Comparison of ENCODE assay signal across 8 mouse cellular contexts in the genomic region with DNA sequence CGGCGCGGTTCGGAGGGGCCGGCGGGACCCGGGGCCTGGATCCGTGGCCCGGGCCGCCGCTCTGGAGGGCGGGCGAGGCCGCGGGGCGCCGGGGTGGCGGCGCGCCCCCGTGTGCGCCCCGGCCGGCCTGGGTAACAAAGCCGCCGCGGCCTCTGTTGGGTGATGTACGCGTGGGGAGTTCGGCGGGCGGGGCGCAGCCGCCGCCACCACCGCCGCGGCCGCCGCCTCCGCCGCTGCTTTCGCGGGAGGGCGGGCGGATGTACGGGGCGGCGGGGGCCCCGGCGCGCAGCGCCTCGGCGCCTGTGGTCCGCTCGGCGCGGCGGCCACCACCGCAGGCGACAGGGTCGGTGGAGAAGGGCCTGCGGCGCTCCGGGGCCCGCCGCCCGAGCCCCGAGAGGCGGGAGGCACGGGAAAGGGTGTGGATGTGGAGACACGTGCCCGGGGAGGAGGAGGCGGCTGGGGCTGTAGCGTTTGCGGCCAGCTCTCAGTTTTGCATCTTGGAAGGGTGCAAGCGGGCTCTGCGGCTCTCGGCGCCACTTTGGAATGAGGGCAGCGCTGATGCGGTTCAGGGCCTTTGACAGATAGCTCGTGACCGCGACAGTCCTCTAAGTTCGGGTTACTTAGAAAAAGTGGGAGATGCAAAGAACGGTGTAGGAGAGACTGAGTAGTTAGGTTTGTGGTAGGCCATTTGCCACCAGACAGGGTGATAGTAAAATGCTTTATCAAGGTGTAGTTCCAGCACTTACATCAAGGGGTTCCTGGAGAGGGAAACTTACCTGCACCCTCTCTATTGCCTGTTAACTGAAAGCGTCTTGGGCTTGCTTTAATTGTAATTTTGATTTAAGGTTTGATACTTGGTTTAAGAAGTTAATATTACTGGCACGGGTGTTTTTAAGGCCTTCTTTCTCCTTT. TPM values are rescaled to one million over a fixed set of nuclear protein-coding genes. Genes with fewer than 3 reads are reported as not detected.
DNase-seq lines count a peak whose midpoint lies in the region; ATAC-seq and TF ChIP-seq lines count a peak whose summit lies in the region.

No protein-coding gene starts in this region.

- peaks cover 42% of the 10 kb centered on the region for H3K36me3 ChIP-seq in E14TG2a.4 (ENCODE audit: insufficient read depth, low read length)
- peaks cover 40% of the 10 kb centered on the region for H3K36me3 ChIP-seq in erythroblast, embryonic 14.5 days (ENCODE audit: control insufficient read depth)
- H3K36me3 ChIP-seq in heart, embryonic 14.5 days (ENCODE audit: control insufficient read depth, insufficient read depth, low read length) = peaks cover 41% of the 10 kb centered on the region
- H3K36me3 ChIP-seq in kidney, postnatal 0 days (ENCODE audit: insufficient read depth, low read length) = peaks cover 17% of the 10 kb centered on the region; the same call in 1 of the 2 replicates
- H3K36me3 ChIP-seq in neural tube, embryonic 13.5 days = peaks cover 36% of the 10 kb centered on the region

- peak; percentile 75 for DNase-seq in kidney, postnatal 0 days (ENCODE audit: low spot score)
- peak; percentile 54 to 56 for DNase-seq in lung, adult 18-20 months
- peak; percentile 28 to 46 for DNase-seq in thymus, adult 18-20 months

- no peak for TF ChIP-seq CTCF in E14TG2a.4 (conservative IDR thresholded peaks at IDR 0.05; ENCODE audit: low read length)
- TF ChIP-seq CTCF in kidney, postnatal 0 days (IDR thresholded peaks at IDR 0.05; ENCODE audit: low read depth) = no peak

- H3K4me1 ChIP-seq in E14TG2a.4 (replicated peaks; ENCODE audit: low read depth, low read length) = peaks cover 50% of the 10 kb centered on the region
- peaks cover 3% of the 10 kb centered on the region; the same call in 1 of the 2 replicates for H3K4me1 ChIP-seq in brown adipose tissue, adult 24 weeks (ENCODE audit: control insufficient read depth, insufficient read depth, insufficient read length, low read length)
- H3K4me1 ChIP-seq in erythroblast, embryonic 14.5 days (ENCODE audit: control insufficient read depth) = peaks cover 34% of the 10 kb centered on the region
- peaks cover 5 to 11% of the 10 kb centered on the region in 2 experiments; a peak in 2 of 4 replicates for H3K4me1 ChIP-seq in heart, embryonic 14.5 days (ENCODE audit: control insufficient read depth in 2 of 2, insufficient read depth in 2 of 2, low read length in 2 of 2)
- H3K4me1 ChIP-seq in kidney, postnatal 0 days (replicated peaks; ENCODE audit: insufficient read depth, low read length) = 0 out of 2 replicates have a peak, but pooled peaks cover 3% of the 10 kb centered on the region
- peaks cover 29% of the 10 kb centered on the region for H3K4me1 ChIP-seq in neural tube, embryonic 13.5 days (replicated peaks)

- H3K4me3 ChIP-seq in E14TG2a.4 (replicated peaks; ENCODE audit: low read length) = peak overlapping the region; percentile 91
- H3K4me3 ChIP-seq in brown adipose tissue, adult 24 weeks (ENCODE audit: insufficient read depth, low read depth, low read length) = peak overlapping the region; percentile 97
- H3K4me3 ChIP-seq in erythroblast, embryonic 14.5 days (replicated peaks) = peak overlapping the region; percentile 92
- peak overlapping the region; percentile 91 to 94 for H3K4me3 ChIP-seq in heart, embryonic 14.5 days (ENCODE audit: control insufficient read depth in 1 of 2, insufficient read depth in 1 of 2, low read depth in 1 of 2, low read length in 2 of 2)
- H3K4me3 ChIP-seq in kidney, postnatal 0 days (replicated peaks; ENCODE audit: low read depth, low read length) = peak overlapping the region; percentile 97
- H3K4me3 ChIP-seq in neural tube, embryonic 13.5 days = peak overlapping the region; percentile 97

- peak overlapping the region; percentile 76 for H3K4me2 ChIP-seq in heart, embryonic 14.5 days (ENCODE audit: low read length)
- H3K4me2 ChIP-seq in kidney, postnatal 0 days (ENCODE audit: low read length) = peak overlapping the region; percentile 62
- peak overlapping the region; percentile 92 for H3K4me2 ChIP-seq in neural tube, embryonic 13.5 days

- peak overlapping the region; percentile 97 for H3K9ac ChIP-seq in heart, embryonic 14.5 days (ENCODE audit: low read length)
- H3K9ac ChIP-seq in kidney, postnatal 0 days (ENCODE audit: low read depth, low read length) = peak overlapping the region; percentile 99
- peak overlapping the region; percentile 95 for H3K9ac ChIP-seq in neural tube, embryonic 13.5 days

- under 1% methylated on average over 80 of the region's 90 CpGs for WGBS in heart, embryonic 14.5 days
- WGBS in kidney, postnatal 0 days = under 1% methylated on average over 58 of the region's 90 CpGs
- under 1% methylated on average over 59 of the region's 90 CpGs for WGBS in neural tube, embryonic 13.5 days

- H3K9me3 ChIP-seq in E14TG2a.4 (ENCODE audit: low read length) = no peaks in the 10 kb centered on the region
- H3K9me3 ChIP-seq in erythroblast, embryonic 14.5 days (ENCODE audit: control insufficient read depth, low read length) = no peaks in the 10 kb centered on the region
- H3K9me3 ChIP-seq in heart, embryonic 14.5 days (ENCODE audit: control insufficient read depth, low read length) = no peaks in the 10 kb centered on the region
- H3K9me3 ChIP-seq in kidney, postnatal 0 days (replicated peaks; ENCODE audit: low read length) = no peaks in the 10 kb centered on the region
- H3K9me3 ChIP-seq in neural tube, embryonic 13.5 days = no peaks in the 10 kb centered on the region

- H3K27me3 ChIP-seq in E14TG2a.4 (ENCODE audit: insufficient read depth, low read length) = no peaks in the 10 kb centered on the region
- H3K27me3 ChIP-seq in erythroblast, embryonic 14.5 days (ENCODE audit: control insufficient read depth) = no peaks in the 10 kb centered on the region
- H3K27me3 ChIP-seq in heart, embryonic 14.5 days (ENCODE audit: control insufficient read depth, insufficient read depth, low read length) = no peaks in the 10 kb centered on the region
- no peaks in the 10 kb centered on the region for H3K27me3 ChIP-seq in kidney, postnatal 0 days (ENCODE audit: insufficient read depth, low read length)
- no peaks in the 10 kb centered on the region for H3K27me3 ChIP-seq in neural tube, embryonic 13.5 days

- peak overlapping the region; percentile 73 for H3K27ac ChIP-seq in brown adipose tissue, adult 24 weeks (replicated peaks; ENCODE audit: low read depth, low read length)
- H3K27ac ChIP-seq in heart, embryonic 14.5 days (replicated peaks in 1 of 2; ENCODE audit: control insufficient read depth in 1 of 2, insufficient read depth in 1 of 2, low read depth in 2 of 2, low read length in 2 of 2) = peak overlapping the region; percentile 85 to 99
- peak overlapping the region; percentile 99 for H3K27ac ChIP-seq in kidney, postnatal 0 days
- peak overlapping the region; percentile 99 for H3K27ac ChIP-seq in neural tube, embryonic 13.5 days (replicated peaks)

- peak; percentile 40 for ATAC-seq in heart, embryonic 14.5 days (ENCODE audit: insufficient number of reproducible peaks, insufficient read depth, low FRiP score, low read depth)
- peak; percentile 53 for ATAC-seq in kidney, postnatal 0 days (replicated peaks; ENCODE audit: low FRiP score, low read depth)
- ATAC-seq in neural tube, embryonic 13.5 days (ENCODE audit: low read depth) = peak; percentile 73

RNA-seq across cellular contexts. Expression of a gene that starts 0.8 kb away (rescaled TPM):
- 91.7 and 147 TPM in 2 replicates for polyA plus RNA-seq in brown adipose tissue, adult 24 weeks (2012; ENCODE audit: insufficient read depth, insufficient read length, missing spikeins)
- polyA plus RNA-seq in erythroblast, embryonic 14.5 days (2012) = 0.15 and 0.30 TPM in 2 replicates
- polyA plus RNA-seq in heart, embryonic 14.5 days (2014; fragmentation: Nextera tagmentation; extraction: Ambion mirVana) = 214 and 221 TPM in 2 replicates
- 316 and 335 TPM in 2 replicates for polyA plus RNA-seq in kidney, postnatal 0 days (2015; fragmentation: Nextera tagmentation; extraction: Ambion mirVana)
- 339 and 361 TPM in 2 replicates for polyA plus RNA-seq in neural tube, embryonic 13.5 days (2015; fragmentation: Nextera tagmentation; extraction: Ambion mirVana)

RNA-seq across cellular contexts. Expression of a gene that starts 30.3 kb away (rescaled TPM):
- 51.3 and 74.0 TPM in 2 replicates for polyA plus RNA-seq in brown adipose tissue, adult 24 weeks (2012; ENCODE audit: insufficient read depth, insufficient read length, missing spikeins)
- polyA plus RNA-seq in erythroblast, embryonic 14.5 days (2012) = 1.5 and 2.9 TPM in 2 replicates
- 130 and 155 TPM in 2 replicates for polyA plus RNA-seq in heart, embryonic 14.5 days (2014; fragmentation: Nextera tagmentation; extraction: Ambion mirVana)
- 171 and 175 TPM in 2 replicates for polyA plus RNA-seq in kidney, postnatal 0 days (2015; fragmentation: Nextera tagmentation; extraction: Ambion mirVana)
- polyA plus RNA-seq in neural tube, embryonic 13.5 days (2015; fragmentation: Nextera tagmentation; extraction: Ambion mirVana) = 180 and 184 TPM in 2 replicates

RNA-seq across cellular contexts. Expression of a gene that starts 51.4 kb away (rescaled TPM):
- polyA plus RNA-seq in brown adipose tissue, adult 24 weeks (2012; ENCODE audit: insufficient read depth, insufficient read length, missing spikeins) = 15.8 and 24.4 TPM in 2 replicates
- polyA plus RNA-seq in erythroblast, embryonic 14.5 days (2012) = 0.08 and 0.25 TPM in 2 replicates
- polyA plus RNA-seq in heart, embryonic 14.5 days (2014; fragmentation: Nextera tagmentation; extraction: Ambion mirVana) = 24.5 and 28.5 TPM in 2 replicates
- polyA plus RNA-seq in kidney, postnatal 0 days (2015; fragmentation: Nextera tagmentation; extraction: Ambion mirVana) = 33.6 and 36.4 TPM in 2 replicates
- 53.8 and 56.6 TPM in 2 replicates for polyA plus RNA-seq in neural tube, embryonic 13.5 days (2015; fragmentation: Nextera tagmentation; extraction: Ambion mirVana)

RNA-seq across cellular contexts. Expression of a gene that starts 51.7 kb away (rescaled TPM):
- polyA plus RNA-seq in brown adipose tissue, adult 24 weeks (2012; ENCODE audit: insufficient read depth, insufficient read length, missing spikeins) = 28.6 and 41.0 TPM in 2 replicates
- polyA plus RNA-seq in erythroblast, embryonic 14.5 days (2012) = 0.40 and 0.43 TPM in 2 replicates
- 38.5 and 42.2 TPM in 2 replicates for polyA plus RNA-seq in heart, embryonic 14.5 days (2014; fragmentation: Nextera tagmentation; extraction: Ambion mirVana)
- 52.6 and 53.3 TPM in 2 replicates for polyA plus RNA-seq in kidney, postnatal 0 days (2015; fragmentation: Nextera tagmentation; extraction: Ambion mirVana)
- 52.0 and 66.6 TPM in 2 replicates for polyA plus RNA-seq in neural tube, embryonic 13.5 days (2015; fragmentation: Nextera tagmentation; extraction: Ambion mirVana)

Comparison
In these comparisons a context has a peak if more than half of its experiments do, and no peak if none do; other contexts are left out.
1. Peak in every context shown above with its lines: DNase-seq, ATAC-seq, H3K4me3 ChIP-seq and H3K27ac ChIP-seq.
2. RNA of a gene that starts 0.8 kb away (polyA plus RNA-seq): 339 to 361 TPM in neural tube, embryonic 13.5 days, 316 to 335 TPM in kidney, postnatal 0 days, 214 to 221 TPM in heart, embryonic 14.5 days and 91.7 to 147 TPM in brown adipose tissue, adult 24 weeks; 0.15 to 0.30 TPM in erythroblast, embryonic 14.5 days; every median in the first group is over 10 times any median in the second.
3. RNA of a gene that starts 30.3 kb away (polyA plus RNA-seq): 180 to 184 TPM in neural tube, embryonic 13.5 days, 171 to 175 TPM in kidney, postnatal 0 days, 130 to 155 TPM in heart, embryonic 14.5 days and 51.3 to 74.0 TPM in brown adipose tissue, adult 24 weeks; 1.5 to 2.9 TPM in erythroblast, embryonic 14.5 days; every median in the first group is over 10 times any median in the second.
4. RNA of a gene that starts 51.4 kb away (polyA plus RNA-seq): 53.8 to 56.6 TPM in neural tube, embryonic 13.5 days, 33.6 to 36.4 TPM in kidney, postnatal 0 days, 24.5 to 28.5 TPM in heart, embryonic 14.5 days and 15.8 to 24.4 TPM in brown adipose tissue, adult 24 weeks; 0.08 to 0.25 TPM in erythroblast, embryonic 14.5 days; every median in the first group is over 10 times any median in the second.